Mouse (Mus musculus) liver, embryonic 18 days (tissue): ENCODE results near the gene Ift46. TPM values are rescaled to one million over a fixed set of nuclear protein-coding genes. Genes with fewer than 3 reads are reported as not detected.

Experiments used
- polyA plus RNA-seq: library from polyadenylated mRNA; depleted of rRNA; stranded (reverse); fragments of >200 nt; gene quantifications from 2 replicates; pipeline ENCODE4 v1.2.3, GENCODE M21; 2012; rRNA removed

The Ift46 gene
- 20.5 and 22.6 TPM in 2 replicates for polyA plus RNA-seq

GRCm38 (mm10) chr9:44767101-44768028 lies at the start of gene Ift46, which contains the start of gene Arcn1:
Gene Ift46, plus strand, starts transcription at chr9:44767908.
Gene Arcn1, minus strand, starts transcription at chr9:44767845.

DNA sequence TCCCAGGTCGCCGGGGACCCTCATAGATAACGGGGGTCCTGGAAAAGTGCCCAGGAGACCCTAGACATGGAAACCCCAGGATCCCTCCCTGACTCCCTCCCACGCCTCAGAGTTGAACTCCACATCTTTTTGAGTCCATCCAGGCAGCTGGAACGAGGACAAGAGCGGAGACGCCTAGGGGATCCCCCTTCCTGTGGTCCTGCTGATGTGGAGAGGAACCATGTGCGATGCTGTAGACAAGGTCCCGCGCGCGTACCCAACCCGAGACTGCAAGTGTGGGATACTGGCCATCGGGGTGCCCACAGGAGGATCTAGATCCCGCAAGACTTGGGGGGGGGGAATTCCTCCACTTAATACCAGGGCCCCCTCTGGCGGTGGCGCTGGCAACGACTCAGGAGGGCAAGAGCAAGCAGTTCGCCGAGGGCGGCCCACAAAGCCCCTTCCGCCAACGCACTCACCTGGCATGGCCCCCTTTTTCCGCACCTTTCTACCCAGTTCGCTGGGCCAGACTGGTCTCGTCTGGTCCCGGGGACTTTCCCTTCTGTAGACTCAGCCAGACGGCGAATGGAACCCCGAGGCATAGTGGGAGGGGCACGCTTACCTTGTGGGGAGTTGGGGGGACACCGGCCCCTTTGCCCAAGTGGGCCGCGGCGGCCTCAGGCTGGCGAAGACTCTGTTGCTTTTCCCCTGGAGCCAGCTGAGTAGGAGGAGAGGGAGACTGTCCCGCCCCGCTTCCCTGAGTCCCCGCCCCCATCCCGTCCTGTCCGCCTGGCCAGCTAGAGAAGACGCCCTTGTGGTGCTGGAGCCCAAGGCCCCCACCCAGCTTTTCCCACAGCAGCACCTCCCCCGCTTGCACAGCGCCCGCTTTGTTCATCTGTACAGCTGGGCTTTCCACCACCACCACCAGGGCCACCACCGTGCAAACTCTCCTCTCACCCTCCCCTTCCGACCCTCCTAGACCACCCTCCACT lies 32.9 kb upstream of the Ift46 start, which contains the start of gene Phldb1:
TSS of gene Phldb1 (minus strand) at position 675 of the 971 bp plus-strand sequence.

DNA sequence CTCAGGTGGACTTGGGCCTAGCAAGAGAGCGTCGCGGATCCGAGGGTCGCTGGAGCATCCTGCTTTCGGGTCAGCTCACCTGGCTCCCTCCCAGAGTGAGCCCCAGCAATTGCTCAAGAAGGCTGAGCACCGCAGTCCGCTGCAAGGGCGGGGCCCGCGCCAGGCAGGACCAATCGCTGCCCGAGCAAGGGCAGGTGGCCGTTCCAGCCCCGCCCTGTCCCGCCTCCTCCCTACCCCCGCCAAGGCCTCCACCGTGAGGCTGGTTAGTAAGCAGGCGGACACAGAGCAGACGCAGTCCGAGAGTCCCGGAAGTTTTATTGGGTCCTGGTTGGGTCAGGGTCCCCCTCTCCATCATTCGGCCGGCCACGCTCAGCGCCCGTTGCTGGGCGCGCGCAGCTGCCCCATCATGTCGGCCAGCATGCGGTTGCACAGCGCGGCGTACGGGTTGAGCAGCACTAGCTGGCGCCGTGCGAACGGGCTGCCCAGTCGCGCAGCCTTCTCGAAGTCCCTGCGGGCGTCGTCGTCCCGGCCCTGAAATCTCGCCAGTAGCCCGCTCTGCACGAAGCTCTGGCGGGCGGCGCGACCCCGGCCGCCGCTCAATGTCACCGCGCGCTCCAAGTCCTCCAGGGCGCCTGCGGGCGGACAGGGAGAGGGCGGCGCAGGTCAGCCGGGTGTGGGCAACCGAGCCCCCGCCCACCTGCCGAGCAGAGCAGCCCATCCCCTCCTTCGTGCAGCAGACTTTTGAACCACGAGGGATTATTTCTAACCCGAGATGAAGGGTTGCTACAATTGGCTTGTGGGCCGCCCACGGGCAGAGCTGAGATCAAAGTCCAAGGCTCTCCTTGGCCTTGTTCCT lies 31.6 kb downstream of the Ift46 start, which contains the start of gene Tmem25:
TSS of gene Tmem25 (minus strand) at position 206 of the 856 bp plus-strand sequence.

GRCm38 (mm10) chr9:44802808-44803450 lies 35.2 kb downstream of the Ift46 start, which contains the start of gene Ttc36:
Gene Ttc36, minus strand, starts transcription at chr9:44803072.

Other genes with a start within 250 kb of the Ift46 start
- gene Cxcr5, start 206.0 kb upstream of the Ift46 start, polyA plus RNA-seq: 0.28 and 0.31 TPM in 2 replicates
- 10.3 and 10.7 TPM in 2 replicates for gene Ddx6, start 163.0 kb upstream of the Ift46 start, polyA plus RNA-seq
- gene Treh, start 94.7 kb upstream of the Ift46 start, polyA plus RNA-seq: 0.01 and 0.08 TPM in 2 replicates
- 3.0 and 3.7 TPM in 2 replicates for gene Phldb1, start 32.7 kb upstream of the Ift46 start, polyA plus RNA-seq
- gene Arcn1, start 63 bp upstream of the Ift46 start, polyA plus RNA-seq: 44.1 and 45.4 TPM in 2 replicates
- 20.9 and 22.9 TPM in 2 replicates for gene Tmem25, start 31.4 kb downstream of the Ift46 start, polyA plus RNA-seq
- gene Ttc36, start 35.2 kb downstream of the Ift46 start, polyA plus RNA-seq: 260 and 292 TPM in 2 replicates
- 1.7 and 2.0 TPM in 2 replicates for gene Kmt2a, start 113.4 kb downstream of the Ift46 start, polyA plus RNA-seq
- 458 and 467 TPM in 2 replicates for gene Atp5l, start 152.8 kb downstream of the Ift46 start, polyA plus RNA-seq
- 8.1 and 8.3 TPM in 2 replicates for gene Ube4a, start 197.7 kb downstream of the Ift46 start, polyA plus RNA-seq
- 0.42 and 0.99 TPM in 2 replicates for gene Cd3g, start 212.5 kb downstream of the Ift46 start, polyA plus RNA-seq
- 0.22 and 0.30 TPM in 2 replicates for gene Cd3d, start 213.9 kb downstream of the Ift46 start, polyA plus RNA-seq
- gene Cd3e, start 241.7 kb downstream of the Ift46 start, polyA plus RNA-seq: 0.02 TPM in 1 of 2 replicates, not detected in the other